Mouse (Mus musculus) liver (tissue): ENCODE measurements at regions not wholly inside any gene's neighbourhood (a gene's known extent, or its start where the extent isn't known, plus 50 kb on each side); places are given as distances from the start of the nearest gene placed in this dataset.

Experiments used
- DNase-seq: peaks from one replicate; pipeline ENCODE4 v3.0.0-alpha.2; 2020; ENCODE audit warnings: mixed read lengths

GRCm38 (mm10) chr13:68502022-68502421 lies 79.9 kb downstream of the Mtrr start:
- peak; percentile 1 for DNase-seq
